Mouse (Mus musculus): Measurements from ENCODE around the gene Strip2. TPM values are rescaled to one million over a fixed set of nuclear protein-coding genes. Genes with fewer than 3 reads are reported as not detected.

The Strip2 gene
- total and polyA plus RNA-seq, 3 experiments = 0.12 to 0.39 TPM; not detected in 1

DNA sequence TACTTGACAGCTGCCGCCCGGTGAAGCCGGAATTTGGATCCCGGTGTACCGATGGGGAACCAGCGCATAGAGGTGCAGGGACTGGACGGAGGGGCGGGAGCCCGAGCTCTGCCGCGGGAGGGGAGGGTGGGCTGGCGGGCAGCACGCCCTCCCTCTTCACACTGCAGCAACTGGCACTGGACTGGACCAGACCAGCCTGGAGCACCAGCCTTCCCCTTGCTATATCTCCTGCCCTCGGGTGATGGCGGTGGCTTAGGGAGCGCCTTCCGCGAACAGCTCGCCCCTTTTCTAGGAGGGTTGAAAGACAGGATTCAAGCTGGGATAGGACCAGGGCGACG lies 540 bp downstream of the Strip2 start:
- no peaks in the 10 kb centered on the region for H3K36me3 ChIP-seq (ENCODE audit: control insufficient read depth in 1 of 2, insufficient read depth in 2 of 2, low read length in 2 of 2)
- H3K79me2 ChIP-seq (ENCODE audit: control insufficient read depth, insufficient read depth, low read length, poor library complexity) = no peaks in the 10 kb centered on the region; the same call in 1 of the 2 replicates
- no peak for TF ChIP-seq CHD1 (IDR thresholded peaks at IDR 0.05; ENCODE audit: low read depth, low read length)
- no peak for TF ChIP-seq GATA1 (IDR thresholded peaks at IDR 0.05; ENCODE audit: low read depth, low read length)
- TF ChIP-seq NRF1 (IDR thresholded peaks at IDR 0.05; ENCODE audit: insufficient read depth, low read depth, low read length, poor library complexity, severe bottlenecking) = no peak
- TF ChIP-seq MYB (IDR thresholded peaks at IDR 0.05; ENCODE audit: low read depth, low read length) = no peak
- no peak for TF ChIP-seq KAT2A (conservative IDR thresholded peaks at IDR 0.05; ENCODE audit: low read depth, low read length)
- TF ChIP-seq SIN3A (IDR thresholded peaks at IDR 0.05; ENCODE audit: low read length) = no peak; the same call in 1 of the 2 replicates
- no peak for TF ChIP-seq POLR2A (IDR thresholded peaks at IDR 0.05; ENCODE audit: control insufficient read depth in 1 of 2, insufficient read depth in 1 of 2, low read depth in 1 of 2, low read length in 2 of 2, poor library complexity in 1 of 2)
- no peak for TF ChIP-seq RAD21 (IDR thresholded peaks at IDR 0.05; ENCODE audit: low read depth, low read length)
- no peak for TF ChIP-seq ZMIZ1 (IDR thresholded peaks at IDR 0.05; ENCODE audit: low read depth, low read length)
- H3K4me1 ChIP-seq (ENCODE audit: control insufficient read depth in 1 of 2, insufficient read depth in 2 of 2, low read length in 2 of 2) = peaks cover 0 to 3% of the 10 kb centered on the region in 2 experiments; a peak in 1 of 4 replicates
- no peak for DNase-seq (ENCODE audit: low read depth, low spot score)
- peaks cover 3 to 6% of the 10 kb centered on the region in 2 experiments; a peak in 3 of 4 replicates for H3K27me3 ChIP-seq (ENCODE audit: control insufficient read depth in 1 of 2, insufficient read depth in 2 of 2, low read length in 2 of 2)
- peak overlapping the region; percentile 83 to 87 for H3K4me3 ChIP-seq (ENCODE audit: control insufficient read depth in 1 of 2, insufficient read depth in 1 of 2, low read depth in 2 of 2, low read length in 2 of 2)
- H3K9ac ChIP-seq (ENCODE audit: control insufficient read depth, low read depth, low read length, poor library complexity, severe bottlenecking) = peak overlapping the region; percentile 80
- no peaks in the 10 kb centered on the region for H3K9me3 ChIP-seq (replicated peaks; ENCODE audit: insufficient read depth, low read length)
- no peak overlapping the region for H3K27ac ChIP-seq (ENCODE audit: control insufficient read depth, low read depth, low read length)

DNA sequence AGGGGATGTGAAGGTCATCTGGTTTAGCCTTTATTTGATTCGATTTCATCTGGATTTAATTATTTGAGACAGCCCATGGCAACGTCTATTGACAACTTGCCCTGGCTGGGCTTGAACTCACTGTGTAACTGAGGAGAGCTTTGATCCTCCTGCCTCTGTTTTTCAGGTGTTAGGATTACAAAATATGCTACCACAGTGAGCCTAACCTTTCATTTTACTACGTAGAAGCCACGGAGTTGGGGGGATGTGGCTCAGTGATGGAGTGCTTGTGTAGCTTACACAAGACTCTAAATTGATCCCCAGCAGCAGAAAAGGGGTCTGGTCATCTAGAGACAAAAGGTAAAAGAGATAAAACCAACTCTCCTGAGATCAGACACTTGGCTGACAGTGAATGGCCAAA lies 1.1 kb downstream of the Strip2 start:
- Histone ChIP-seq H3K27me3 (ENCODE audit: control insufficient read depth in 1 of 2, insufficient read depth in 2 of 2, low read length in 2 of 2) (peaks cover 3 to 6% of the 10 kb centered on the region in 2 experiments; a peak in 3 of 4 replicates), H3K9me3 (replicated peaks; ENCODE audit: insufficient read depth, low read length) (no peaks in the 10 kb centered on the region), H3K4me3 (ENCODE audit: control insufficient read depth in 1 of 2, insufficient read depth in 1 of 2, low read depth in 2 of 2, low read length in 2 of 2) (peak overlapping the region in 1 of 2 experiments; percentile 83; a peak in 3 of 4 replicates), H3K27ac (ENCODE audit: control insufficient read depth, low read depth, low read length) (no peak overlapping the region), H3K4me1 (ENCODE audit: control insufficient read depth in 1 of 2, insufficient read depth in 2 of 2, low read length in 2 of 2) (peaks cover 0 to 3% of the 10 kb centered on the region in 2 experiments; a peak in 1 of 4 replicates), H3K36me3 (ENCODE audit: control insufficient read depth in 1 of 2, insufficient read depth in 2 of 2, low read length in 2 of 2) (no peaks in the 10 kb centered on the region), H3K9ac (ENCODE audit: control insufficient read depth, low read depth, low read length, poor library complexity, severe bottlenecking) (no peak overlapping the region), H3K79me2 (ENCODE audit: control insufficient read depth, insufficient read depth, low read length, poor library complexity) (no peaks in the 10 kb centered on the region; the same call in 1 of the 2 replicates)
- no peak for DNase-seq (ENCODE audit: low read depth, low spot score)
- TF ChIP-seq ZNF384 (IDR thresholded peaks at IDR 0.05; ENCODE audit: low read depth, low read length) = no peak
- no peak for TF ChIP-seq POLR2AphosphoS5 (IDR thresholded peaks at IDR 0.05; ENCODE audit: borderline replicate concordance, low read depth, low read length)
- no peak for TF ChIP-seq E2F4 (IDR thresholded peaks at IDR 0.05; ENCODE audit: borderline replicate concordance, low read depth, low read length)
- no peak for TF ChIP-seq NELFE (IDR thresholded peaks at IDR 0.05; ENCODE audit: low read depth, low read length)
- no peak for TF ChIP-seq USF2 (IDR thresholded peaks at IDR 0.05; ENCODE audit: borderline replicate concordance in 1 of 2, insufficient read depth in 1 of 2, low read depth in 1 of 2, low read length in 2 of 2)
- no peak for TF ChIP-seq KAT2A (conservative IDR thresholded peaks at IDR 0.05; ENCODE audit: low read depth, low read length)
- TF ChIP-seq RCOR1 (IDR thresholded peaks at IDR 0.05; ENCODE audit: low read depth, low read length) = no peak
- TF ChIP-seq USF1 (IDR thresholded peaks at IDR 0.05; ENCODE audit: low read depth, low read length) = no peak
- TF ChIP-seq TBP (IDR thresholded peaks at IDR 0.05; ENCODE audit: low read depth, low read length) = no peak
- TF ChIP-seq ELF1 (IDR thresholded peaks at IDR 0.05; ENCODE audit: low read depth, low read length) = no peak
- TF ChIP-seq TCF12 (IDR thresholded peaks at IDR 0.05; ENCODE audit: low read depth, low read length) = no peak
- no peak for TF ChIP-seq ZMIZ1 (IDR thresholded peaks at IDR 0.05; ENCODE audit: low read depth, low read length)
- TF ChIP-seq SIN3A (IDR thresholded peaks at IDR 0.05; ENCODE audit: low read length) = no peak
- TF ChIP-seq RAD21 (IDR thresholded peaks at IDR 0.05; ENCODE audit: low read depth, low read length) = no peak
- TF ChIP-seq MXI1 (IDR thresholded peaks at IDR 0.05; ENCODE audit: low read depth, low read length) = no peak
- no peak for TF ChIP-seq MAFK (IDR thresholded peaks at IDR 0.05; ENCODE audit: borderline replicate concordance, low read depth, low read length)
